Comparison of ENCODE assay signal across 15 mouse cellular contexts in the genomic region with DNA sequence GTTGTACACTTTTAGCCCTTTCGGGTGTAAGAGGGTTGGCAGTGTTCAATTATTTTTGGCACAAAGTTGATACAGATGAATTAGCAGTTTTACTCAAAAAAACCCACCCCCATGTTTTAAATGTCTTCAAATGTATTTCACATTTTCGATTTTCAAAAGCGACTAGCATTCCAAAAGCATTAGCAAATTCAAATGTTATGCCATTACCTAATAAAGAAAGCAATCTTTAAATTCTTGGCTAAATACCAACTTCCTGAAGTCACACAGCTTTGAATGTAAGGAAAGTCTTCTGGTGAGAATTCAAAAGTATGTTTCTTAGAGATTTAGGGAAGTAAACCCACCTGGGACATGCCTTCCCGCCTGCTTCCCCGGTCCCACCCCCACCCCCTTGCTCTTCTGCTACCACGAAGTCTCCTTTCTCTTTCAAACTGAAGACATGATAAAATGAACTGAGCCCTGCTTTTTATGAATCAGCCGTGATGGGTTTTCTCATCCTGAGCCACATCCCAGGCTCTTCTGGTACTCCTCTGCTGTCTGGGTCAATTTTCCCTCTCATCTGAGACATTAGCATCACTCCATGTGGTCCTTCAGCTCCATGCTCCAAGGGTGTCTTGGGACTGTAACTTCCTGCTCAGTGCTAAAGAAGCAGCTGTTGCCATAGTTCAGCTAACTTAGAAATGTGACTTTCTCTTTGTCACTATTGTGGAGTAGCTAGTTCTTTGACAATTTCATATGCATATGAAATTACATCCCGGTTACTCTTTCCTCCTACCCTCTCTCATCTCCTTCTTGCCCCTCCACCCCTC. TPM values are rescaled to one million over a fixed set of nuclear protein-coding genes. Genes with fewer than 3 reads are reported as not detected.
DNase-seq lines count a peak whose midpoint lies in the region; ATAC-seq and TF ChIP-seq lines count a peak whose summit lies in the region.
"Had no signal": no experiment of that assay in that cellular context is flagged by ENCODE, and none has a peak within 500 bp of the region (broad histone marks: within the 10 kb centered on the region; RNA-seq: fewer than 3 reads in every experiment).

No protein-coding gene starts in this region.

- 56% methylated on average over 8 of the region's 8 CpGs for WGBS in kidney, embryonic 15.5 days
- WGBS in kidney, adult 2 months = 48% methylated on average over 8 of the region's 8 CpGs
- 42% methylated on average over 8 of the region's 8 CpGs for WGBS in heart, postnatal 0 days

- ATAC-seq in kidney, embryonic 15.5 days (replicated peaks; ENCODE audit: low FRiP score) = no peak
- peak; percentile 47 for ATAC-seq in Patski
- ATAC-seq in heart, postnatal 0 days (ENCODE audit: insufficient read depth, low read depth) = peak; percentile 41; the same call in 1 of the 2 replicates
- no peak for ATAC-seq in erythroid progenitor cell, adult 5-6 weeks (replicated peaks; ENCODE audit: low FRiP score, poor library complexity, severe bottlenecking)
- ATAC-seq: forebrain, embryonic 14.5 days; midbrain, embryonic 15.5 days had no signal

- H3K27ac ChIP-seq in kidney, embryonic 15.5 days = 0 out of 2 replicates have a peak overlapping the region, but pooled peaks have one; percentile 18
- H3K27ac ChIP-seq in kidney, adult 2 months (ENCODE audit: insufficient read depth, low read depth, low read length) = no peak overlapping the region
- no peak overlapping the region for H3K27ac ChIP-seq in CH12.LX (ENCODE audit: insufficient read depth, low read depth)
- peak overlapping the region; percentile 55 for H3K27ac ChIP-seq in heart, postnatal 0 days (ENCODE audit: low read depth)
- H3K27ac ChIP-seq: embryonic facial prominence, embryonic 12.5 days; hindbrain, embryonic 13.5 days; left cerebral cortex, adult 2 months; macrophage; midbrain, embryonic 15.5 days had no signal

- no peaks in the 10 kb centered on the region for H3K9me3 ChIP-seq in kidney, embryonic 15.5 days (replicated peaks)
- no peaks in the 10 kb centered on the region for H3K9me3 ChIP-seq in CH12.LX (replicated peaks; ENCODE audit: low read length)
- no peaks in the 10 kb centered on the region for H3K9me3 ChIP-seq in heart, postnatal 0 days (replicated peaks; ENCODE audit: control insufficient read depth, low read length)
- H3K9me3 ChIP-seq: embryonic facial prominence, embryonic 12.5 days; hindbrain, embryonic 13.5 days; midbrain, embryonic 15.5 days had no signal

- no peak overlapping the region for H3K9ac ChIP-seq in kidney, embryonic 15.5 days
- no peak overlapping the region for H3K9ac ChIP-seq in CH12.LX (ENCODE audit: insufficient read depth, low read depth)
- H3K9ac ChIP-seq in heart, postnatal 0 days (replicated peaks; ENCODE audit: low read depth, low read length) = no peak overlapping the region
- H3K9ac ChIP-seq: embryonic facial prominence, embryonic 12.5 days; hindbrain, embryonic 13.5 days; midbrain, embryonic 15.5 days had no signal

- dilution Hi-C loops in CH12.LX (cut with MboI; ENCODE audit: extremely low pct_ligation_motif_present, extremely low pct_unique_long_range_greater_than_20kb, low sequenced_read_pairs) = no loop called here

- DNase-seq in kidney, adult 2 months = no peak
- peak; percentile 17 for DNase-seq in CH12.LX (ENCODE audit: extremely low read depth)
- peak; percentile 28 for DNase-seq in Patski (ENCODE audit: low read depth, low spot score)
- peak; percentile 60 for DNase-seq in heart, postnatal 0 days (ENCODE audit: low spot score)
- no peak for DNase-seq in layer of hippocampus, postnatal 14 days (ENCODE audit: low spot score in 2 of 2)
- DNase-seq: cerebellum, postnatal 14 days; kidney, adult 9 months had no signal

- no peaks in the 10 kb centered on the region for H3K36me3 ChIP-seq in kidney, embryonic 15.5 days
- no peaks in the 10 kb centered on the region for H3K36me3 ChIP-seq in kidney, adult 2 months (ENCODE audit: control insufficient read depth, insufficient read depth, low read length)
- no peaks in the 10 kb centered on the region for H3K36me3 ChIP-seq in CH12.LX (replicated peaks in 1 of 2; ENCODE audit: control insufficient read depth in 1 of 2, insufficient read depth in 1 of 2, low read length in 1 of 2)
- H3K36me3 ChIP-seq in heart, postnatal 0 days (replicated peaks; ENCODE audit: control insufficient read depth, insufficient read depth, low read length) = no peaks in the 10 kb centered on the region
- H3K36me3 ChIP-seq: embryonic facial prominence, embryonic 12.5 days; hindbrain, embryonic 13.5 days; midbrain, embryonic 15.5 days had no signal

- no peak overlapping the region for H3K4me3 ChIP-seq in kidney, embryonic 15.5 days (replicated peaks)
- H3K4me3 ChIP-seq in kidney, adult 2 months (ENCODE audit: insufficient read depth, low read depth, low read length) = no peak overlapping the region
- H3K4me3 ChIP-seq in CH12.LX (replicated peaks in 1 of 3; ENCODE audit: low read depth in 2 of 3, low read length in 2 of 3, poor library complexity in 1 of 3) = no peak overlapping the region
- no peak overlapping the region for H3K4me3 ChIP-seq in heart, postnatal 0 days (ENCODE audit: low read depth, low read length)
- H3K4me3 ChIP-seq: embryonic facial prominence, embryonic 12.5 days; hindbrain, embryonic 13.5 days; left cerebral cortex, adult 2 months; midbrain, embryonic 15.5 days had no signal

- no peak for TF ChIP-seq RAD21 in CH12.LX (IDR thresholded peaks at IDR 0.05; ENCODE audit: low read depth, low read length)

- CTCF ChIA-PET in Patski (lab: Charles Lee) = no interaction called here

- no peak overlapping the region for H3K4me2 ChIP-seq in kidney, embryonic 15.5 days
- H3K4me2 ChIP-seq in CH12.LX (ENCODE audit: insufficient read depth, low read depth, poor library complexity, severe bottlenecking) = peak overlapping the region; percentile 29
- H3K4me2 ChIP-seq in heart, postnatal 0 days (ENCODE audit: low read depth, low read length) = peak overlapping the region; percentile 21; the same call in 1 of the 2 replicates
- H3K4me2 ChIP-seq: embryonic facial prominence, embryonic 12.5 days; hindbrain, embryonic 13.5 days; midbrain, embryonic 15.5 days had no signal

- no peaks in the 10 kb centered on the region for H3K27me3 ChIP-seq in kidney, embryonic 15.5 days
- H3K27me3 ChIP-seq in kidney, adult 2 months (replicated peaks; ENCODE audit: control insufficient read depth, insufficient read depth, low read length) = no peaks in the 10 kb centered on the region
- H3K27me3 ChIP-seq in CH12.LX (replicated peaks) (no peaks in the 10 kb centered on the region), Patski (no peaks in the 10 kb centered on the region)
- no peaks in the 10 kb centered on the region for H3K27me3 ChIP-seq in heart, postnatal 0 days (ENCODE audit: control insufficient read depth, insufficient read depth, low read length)
- H3K27me3 ChIP-seq: embryonic facial prominence, embryonic 12.5 days; hindbrain, embryonic 13.5 days; midbrain, embryonic 15.5 days had no signal

- H3K79me2 ChIP-seq in CH12.LX (replicated peaks; ENCODE audit: control insufficient read depth, extremely low read depth, insufficient read depth, poor library complexity, severe bottlenecking) = no peaks in the 10 kb centered on the region

- H3K4me1 ChIP-seq in kidney, embryonic 15.5 days = peaks cover 8% of the 10 kb centered on the region; the same call in 1 of the 2 replicates
- no peaks in the 10 kb centered on the region for H3K4me1 ChIP-seq in kidney, adult 2 months (ENCODE audit: control insufficient read depth, insufficient read depth, low read length)
- peaks cover 2 to 5% of the 10 kb centered on the region in 2 experiments; a peak in 1 of 4 replicates for H3K4me1 ChIP-seq in CH12.LX (ENCODE audit: control insufficient read depth in 1 of 2, insufficient read depth in 2 of 2)
- peaks cover 11% of the 10 kb centered on the region; the same call in 1 of the 2 replicates for H3K4me1 ChIP-seq in heart, postnatal 0 days (ENCODE audit: control insufficient read depth, insufficient read depth)
- H3K4me1 ChIP-seq: hindbrain, embryonic 13.5 days; midbrain, embryonic 15.5 days had no signal

- POLR2A ChIA-PET in Patski (lab: Charles Lee) = no interaction called here

- no peak for TF ChIP-seq CTCF in kidney, adult 2 months (conservative IDR thresholded peaks at IDR 0.05; ENCODE audit: insufficient read depth, insufficient read length, low read depth, low read length)
- TF ChIP-seq CTCF in CH12.LX (conservative IDR thresholded peaks at IDR 0.05 in 1 of 2, IDR thresholded peaks at IDR 0.05 in 1 of 2; ENCODE audit: low read depth in 2 of 2, low read length in 2 of 2) (no peak), Patski (IDR thresholded peaks at IDR 0.05) (no peak)
- no peak for TF ChIP-seq CTCF in heart, postnatal 0 days (IDR thresholded peaks at IDR 0.05; ENCODE audit: low read depth)

- in situ Hi-C loops in CH12.LX (cut with MboI; ENCODE audit: low pct_ligation_motif_present, low pct_unique_long_range_greater_than_20kb, low sequenced_read_pairs) (no loop called here), Patski (cut with MboI; ENCODE audit: low pct_unique_long_range_greater_than_20kb) (no loop called here)

- no peak for TF ChIP-seq POLR2A in kidney, adult 2 months (IDR thresholded peaks at IDR 0.05; ENCODE audit: low read depth, low read length)
- TF ChIP-seq POLR2A in CH12.LX (IDR thresholded peaks at IDR 0.05; ENCODE audit: low read depth, low read length) = no peak

- no peak for TF ChIP-seq EP300 in CH12.LX (IDR thresholded peaks at IDR 0.05; ENCODE audit: low read length)
- no peak for TF ChIP-seq EP300 in heart, postnatal 0 days (IDR thresholded peaks at IDR 0.05; ENCODE audit: low read depth)

TF ChIP-seq in CH12.LX, 34 proteins besides CTCF, POLR2A, EP300 and RAD21:
- TF ChIP-seq ETS1 (conservative IDR thresholded peaks at IDR 0.05; ENCODE audit: low read depth, low read length) = no peak
- TF ChIP-seq JUND (conservative IDR thresholded peaks at IDR 0.05; ENCODE audit: low read depth, low read length) = no peak
- no peak for TF ChIP-seq KAT2A (IDR thresholded peaks at IDR 0.05; ENCODE audit: insufficient replicate concordance, low read length)
- no peak for TF ChIP-seq NELFE (IDR thresholded peaks at IDR 0.05; ENCODE audit: low read depth, low read length)
- no peak for TF ChIP-seq SMC3 (IDR thresholded peaks at IDR 0.05; ENCODE audit: low read depth, low read length)
- no peak for TF ChIP-seq TBP (conservative IDR thresholded peaks at IDR 0.05; ENCODE audit: low read depth, low read length)

RNA-seq across cellular contexts. Expression of a gene that starts 38.7 kb away (rescaled TPM):
- polyA plus RNA-seq in kidney, embryonic 15.5 days (2015; fragmentation: Nextera tagmentation; extraction: Ambion mirVana) = 142 and 164 TPM in 2 replicates
- 47.3 and 53.2 TPM in 2 replicates for polyA plus RNA-seq in kidney, adult 2 months (2012; rRNA removed)
- total RNA-seq in CH12.LX (2012; rRNA removed) (0.13 and 0.17 TPM in 2 replicates), CH12.LX (2014; rRNA removed) (not detected in 2 replicates)
- polyA plus RNA-seq in CH12.LX (2012; ENCODE audit: insufficient read length, low read depth) (0.20 and 0.49 TPM in 2 replicates), Patski (2021) (1,318 TPM)
- total RNA-seq in heart, postnatal 0 days (2014; rRNA removed; ENCODE audit: low replicate concordance) = 234 and 249 TPM in 2 replicates
- 76.9 and 84.2 TPM in 2 replicates for polyA plus RNA-seq in heart, postnatal 0 days (2015; fragmentation: Nextera tagmentation; extraction: Ambion mirVana)
- 10 to 100 TPM; 72.1 to 89.4 TPM for total RNA-seq in layer of hippocampus, postnatal 14 days (2021)
- 72.1 and 78.6 TPM in 2 replicates for total RNA-seq in erythroid progenitor cell, adult 5-6 weeks (2015; ENCODE audit: low replicate concordance)
- total RNA-seq in erythroid progenitor cell, adult 5-6 weeks (2017; ENCODE audit: low replicate concordance) = 13.5 and 35.3 TPM in 2 replicates

Comparison
In these comparisons a context has a peak if more than half of its experiments do, and no peak if none do; other contexts are left out.
1. H3K27ac ChIP-seq: peak in kidney, embryonic 15.5 days (single experiment) and heart, postnatal 0 days (single experiment); none in kidney, adult 2 months (single experiment) and CH12.LX (single experiment).
2. ATAC-seq: peak in Patski (single experiment) and heart, postnatal 0 days (single experiment); none in kidney, embryonic 15.5 days (single experiment) and erythroid progenitor cell, adult 5-6 weeks (single experiment).
3. DNase-seq: peak in CH12.LX (single experiment), Patski (single experiment) and heart, postnatal 0 days (single experiment); none in kidney, adult 2 months (single experiment) and layer of hippocampus, postnatal 14 days (0 of 2).
4. RNA of a gene that starts 38.7 kb away (polyA plus RNA-seq): 1,318 TPM in Patski (single experiment), 142 to 164 TPM in kidney, embryonic 15.5 days, 76.9 to 84.2 TPM in heart, postnatal 0 days and 47.3 to 53.2 TPM in kidney, adult 2 months; 0.20 to 0.49 TPM in CH12.LX; every median in the first group is over 10 times any median in the second.